Mouse (Mus musculus) limb, embryonic 14.5 days (tissue): ENCODE data around the gene Acbd4. TPM values are rescaled to one million over a fixed set of nuclear protein-coding genes. Genes with fewer than 3 reads are reported as not detected.

Experiments used
- ATAC-seq: fragments of 200-750 bp; cut with Nextera tagmentation; 2 replicates; pipeline ENCODE4 v1.8.0; 2017; ENCODE audit warnings: low read depth, moderate number of reproducible peaks, moderate TSS enrichment; ENCODE audit not compliant: low FRiP score
- DNase-seq: peaks from one replicate; pipeline ENCODE4 v3.0.0-alpha.2; 2015; ENCODE audit warnings: low spot score
- H3K27ac ChIP-seq: fragments of 300-500 bp; sonication (generic); replicated peaks from 2 replicates; pipeline ENCODE4 v1.5.1; 2014; ENCODE audit warnings: low read depth, mild to moderate bottlenecking, low read length, moderate library complexity, mixed read lengths
- H3K27me3 ChIP-seq: fragments of 300-500 bp; sonication (generic); 2 replicates; pipeline ENCODE4 v1.6.1; 2014; ENCODE audit warnings: low read length, mixed read lengths; ENCODE audit not compliant: control insufficient read depth, insufficient read depth
- H3K36me3 ChIP-seq: fragments of 300-500 bp; sonication (generic); 2 replicates; pipeline ENCODE4 v1.6.1; 2014; ENCODE audit warnings: mild to moderate bottlenecking, low read length, moderate library complexity, mixed read lengths; ENCODE audit not compliant: control insufficient read depth, insufficient read depth
- H3K4me1 ChIP-seq: fragments of 300-500 bp; sonication (generic); 2 replicates; pipeline ENCODE4 v1.6.1; 2014; ENCODE audit warnings: antibody characterized with exemption, low read length, mixed read lengths; ENCODE audit not compliant: control insufficient read depth, insufficient read depth
- H3K4me2 ChIP-seq: fragments of 300-500 bp; sonication (generic); replicated peaks from 2 replicates; pipeline ENCODE4 v1.6.1; 2014; ENCODE audit warnings: low read depth, mild to moderate bottlenecking, low read length, moderate library complexity; ENCODE audit not compliant: severe bottlenecking
- H3K4me3 ChIP-seq: fragments of 300-500 bp; sonication (generic); replicated peaks from 2 replicates; pipeline ENCODE4 v1.5.1; 2014; ENCODE audit warnings: low read length
- H3K9ac ChIP-seq: fragments of 300-500 bp; sonication (generic); 2 replicates; pipeline ENCODE4 v1.6.1; 2014; ENCODE audit warnings: mild to moderate bottlenecking, low read depth, low read length, moderate library complexity; ENCODE audit not compliant: severe bottlenecking
- H3K9me3 ChIP-seq: fragments of 300-500 bp; sonication (generic); 2 replicates; pipeline ENCODE4 v1.6.1; 2016; ENCODE audit warnings: low read length; ENCODE audit not compliant: control insufficient read depth
- POLR2A ChIP-seq: fragments of 200-500 bp; IDR thresholded peaks from 2 replicates; pipeline ENCODE4 v1.8.0; 2012; ENCODE audit warnings: inconsistent platforms, mild to moderate bottlenecking, moderate library complexity, borderline replicate concordance; ENCODE audit not compliant: insufficient read depth, insufficient read length; ENCODE audit errors: extremely low read depth
- WGBS: fragments of 180-500 bp; shearing (Covaris S2); extraction: QIAGEN DNeasy Blood & Tissue Kit; methylation state at CpG from one replicate; pipeline ENCODE4 v1.1.7; 2014; 5-methylcytosine and 5-hydroxymethylcytosine counted together
- polyA plus RNA-seq, 2 experiments: library from polyadenylated mRNA; depleted of rRNA in 1 of 2; stranded (reverse) in 1 of 2; unstranded in 1 of 2; fragments of >200 nt; fragmentation: Nextera tagmentation in 1 of 2; extraction: Ambion mirVana in 1 of 2; gene quantifications; 2 replicates each; pipeline versions ENCODE4 v1.2.1 to v1.2.3; 2012 to 2014

Gene Acbd4
- polyA plus RNA-seq, 2 experiments: 14.2 to 20.2 TPM

GRCm38 (mm10) chr11:103081631-103082030 lies 19.9 kb upstream of the Acbd4 start:
- WGBS: 64% methylated on average over 6 of the region's 6 CpGs
- Histone ChIP-seq H3K4me1 (peaks cover 11% of the 10 kb centered on the region), H3K27me3 (peaks cover 26% of the 10 kb centered on the region; the same call in 1 of the 2 replicates), H3K27ac (no peak overlapping the region), H3K36me3 (peaks cover 8% of the 10 kb centered on the region; the same call in 1 of the 2 replicates), H3K4me3 (no peak overlapping the region), H3K4me2 (no peak overlapping the region), H3K9me3 (no peaks in the 10 kb centered on the region), H3K9ac (no peak overlapping the region)
- ATAC-seq: no peak
- DNase-seq: no peak
- TF ChIP-seq POLR2A: no peak

GRCm38 (mm10) chr11:103093306-103093705 lies 8.2 kb upstream of the Acbd4 start:
- H3K9ac ChIP-seq: no peak overlapping the region
- no peaks in the 10 kb centered on the region for H3K27me3 ChIP-seq
- no peaks in the 10 kb centered on the region for H3K36me3 ChIP-seq
- H3K9me3 ChIP-seq: no peaks in the 10 kb centered on the region
- H3K4me1 ChIP-seq: peaks cover 10% of the 10 kb centered on the region; the same call in 1 of the 2 replicates
- ATAC-seq (no peak), DNase-seq (no peak)
- WGBS: 96% methylated on average over 7 of the region's 7 CpGs
- H3K4me2 ChIP-seq: no peak overlapping the region
- no peak overlapping the region for H3K27ac ChIP-seq
- no peak for TF ChIP-seq POLR2A
- no peak overlapping the region for H3K4me3 ChIP-seq

GRCm38 (mm10) chr11:103093862-103094833 lies 7.3 kb upstream of the Acbd4 start:
- no peak for TF ChIP-seq POLR2A
- Histone ChIP-seq H3K9ac (no peak overlapping the region), H3K4me2 (no peak overlapping the region), H3K4me3 (no peak overlapping the region), H3K4me1 (peaks cover 10% of the 10 kb centered on the region; the same call in 1 of the 2 replicates), H3K27me3 (no peaks in the 10 kb centered on the region), H3K27ac (no peak overlapping the region), H3K9me3 (no peaks in the 10 kb centered on the region), H3K36me3 (no peaks in the 10 kb centered on the region)
- WGBS: 64% methylated on average over 20 of the region's 20 CpGs
- 0 out of 2 replicates have a peak, but pooled peaks have one; percentile 28 for ATAC-seq
- no peak for DNase-seq

- Histone ChIP-seq H3K4me2 (no peak overlapping the region), H3K9me3 (no peaks in the 10 kb centered on the region), H3K4me3 (no peak overlapping the region), H3K4me1 (peaks cover 10% of the 10 kb centered on the region; the same call in 1 of the 2 replicates), H3K9ac (no peak overlapping the region), H3K27me3 (peaks cover under 1% of the 10 kb centered on the region; the same call in 1 of the 2 replicates), H3K27ac (no peak overlapping the region), H3K36me3 (no peaks in the 10 kb centered on the region)
- no peak for ATAC-seq
- no peak for DNase-seq
- WGBS: 61% methylated on average over 9 of the region's 9 CpGs
- no peak for TF ChIP-seq POLR2A
Measured at GRCm38 (mm10) chr11:103095107-103095670, 6.3 kb upstream of the Acbd4 start.

GRCm38 (mm10) chr11:103095801-103096200 lies 5.7 kb upstream of the Acbd4 start:
- Histone ChIP-seq H3K27ac (no peak overlapping the region), H3K36me3 (no peaks in the 10 kb centered on the region), H3K9ac (no peak overlapping the region), H3K27me3 (peaks cover 5% of the 10 kb centered on the region; the same call in 1 of the 2 replicates), H3K4me2 (no peak overlapping the region), H3K4me3 (no peak overlapping the region), H3K9me3 (no peaks in the 10 kb centered on the region), H3K4me1 (peaks cover 10% of the 10 kb centered on the region; the same call in 1 of the 2 replicates)
- DNase-seq: no peak
- ATAC-seq: no peak
- 82% methylated on average over 6 of the region's 6 CpGs for WGBS
- TF ChIP-seq POLR2A: no peak
